Mouse (Mus musculus) regulatory T cell (primary cell): ENCODE measurements around the gene Llcfc1.

ENCODE experiments used
- in situ Hi-C: fragments of 300-600 bp; cut with MboI, MseI; formaldehyde crosslinking; loops from one replicate; pipeline ENCODE4 v1.15.1; 2025; ENCODE audit warnings: high pct_unique_total_duplicates

The Llcfc1 gene

DNA sequence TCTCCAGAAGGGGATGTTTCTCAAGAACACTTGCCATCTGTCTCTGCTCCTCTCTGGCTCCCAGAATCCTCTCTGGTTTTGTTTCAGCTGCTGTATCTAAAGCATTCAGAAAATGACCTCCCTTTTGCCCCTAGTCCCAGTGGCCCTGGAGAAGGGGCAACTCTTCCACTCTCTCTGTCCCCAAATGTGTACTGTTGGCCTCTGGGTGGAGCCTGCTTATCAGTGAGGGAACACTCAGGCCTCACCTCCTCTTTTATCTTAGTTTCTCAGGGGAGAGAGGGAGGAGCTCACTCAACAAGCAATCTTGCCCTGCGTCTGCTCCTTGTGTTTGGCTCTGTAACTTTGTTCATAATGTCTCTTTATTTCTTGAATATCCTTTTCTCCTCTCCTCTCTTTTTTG is 19.9 kb downstream of the Llcfc1 start, which contains the start of gene Kel:
TSS of gene Kel (minus strand) at position 217 of the 400 bp plus-strand sequence.
- in situ Hi-C loops = no loop called here

DNA sequence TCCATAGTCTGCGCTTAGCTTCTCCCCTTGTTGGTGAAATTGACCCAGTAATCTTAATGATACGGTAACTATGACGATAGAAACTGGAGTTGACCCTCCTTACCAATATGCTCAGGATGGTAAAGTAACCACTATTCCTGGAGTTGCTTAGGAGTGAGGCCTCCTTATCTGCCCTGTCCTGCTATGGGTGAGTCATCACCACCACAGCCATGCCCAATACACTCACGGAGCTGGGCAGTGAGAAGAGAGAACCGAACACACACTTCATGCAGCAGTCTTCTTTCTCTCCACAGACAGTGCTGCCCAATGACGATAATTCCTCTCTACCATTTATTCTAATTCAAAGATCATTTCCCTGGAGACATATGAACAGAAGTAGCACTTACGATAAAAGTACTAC is 22.0 kb downstream of the Llcfc1 start:
- in situ Hi-C loops = no loop called here

DNA sequence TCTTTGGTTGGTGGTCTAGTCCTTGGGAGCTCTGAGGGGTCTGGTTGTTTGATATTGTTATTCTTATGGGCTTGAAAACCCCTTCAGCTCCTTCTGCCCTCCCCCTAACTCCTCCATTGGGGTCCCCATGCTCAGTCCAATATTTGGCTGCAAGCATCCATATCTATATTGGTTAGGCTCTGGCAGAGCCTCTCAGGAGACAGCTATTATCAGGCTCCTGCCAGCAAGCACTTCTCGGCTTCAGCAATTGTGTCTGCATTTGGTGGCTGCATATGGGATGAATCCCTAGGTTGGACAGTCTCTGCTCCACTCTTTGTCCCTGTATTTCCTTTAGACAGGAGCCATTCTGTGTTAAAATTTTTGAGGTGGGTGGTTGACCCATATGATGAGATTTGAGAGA is 26.1 kb downstream of the Llcfc1 start:
- in situ Hi-C loops = no loop called here

DNA sequence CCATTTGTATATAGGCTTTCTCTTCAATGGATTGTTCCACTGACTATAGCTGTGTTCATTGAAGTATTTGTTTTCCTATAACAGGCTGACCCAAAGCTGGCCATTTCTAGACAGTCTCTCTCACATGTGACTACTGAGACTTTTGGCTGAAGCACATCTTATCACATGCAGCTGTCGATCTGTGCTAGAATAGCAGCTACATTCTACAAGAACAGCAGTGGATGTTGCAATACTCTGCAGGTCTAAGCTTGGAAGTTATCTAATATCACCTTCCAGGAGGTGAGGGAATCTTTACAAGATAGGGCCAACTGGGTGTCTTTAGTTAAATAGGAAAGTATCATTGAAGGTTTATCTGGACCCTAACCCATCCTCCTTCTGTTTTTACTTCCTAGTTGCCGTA is 37.2 kb downstream of the Llcfc1 start:
- in situ Hi-C loops = loop anchor here (10.0 kb wide), 1 partner anchor 627 kb away; no protein-coding TSS in a partner anchor

DNA sequence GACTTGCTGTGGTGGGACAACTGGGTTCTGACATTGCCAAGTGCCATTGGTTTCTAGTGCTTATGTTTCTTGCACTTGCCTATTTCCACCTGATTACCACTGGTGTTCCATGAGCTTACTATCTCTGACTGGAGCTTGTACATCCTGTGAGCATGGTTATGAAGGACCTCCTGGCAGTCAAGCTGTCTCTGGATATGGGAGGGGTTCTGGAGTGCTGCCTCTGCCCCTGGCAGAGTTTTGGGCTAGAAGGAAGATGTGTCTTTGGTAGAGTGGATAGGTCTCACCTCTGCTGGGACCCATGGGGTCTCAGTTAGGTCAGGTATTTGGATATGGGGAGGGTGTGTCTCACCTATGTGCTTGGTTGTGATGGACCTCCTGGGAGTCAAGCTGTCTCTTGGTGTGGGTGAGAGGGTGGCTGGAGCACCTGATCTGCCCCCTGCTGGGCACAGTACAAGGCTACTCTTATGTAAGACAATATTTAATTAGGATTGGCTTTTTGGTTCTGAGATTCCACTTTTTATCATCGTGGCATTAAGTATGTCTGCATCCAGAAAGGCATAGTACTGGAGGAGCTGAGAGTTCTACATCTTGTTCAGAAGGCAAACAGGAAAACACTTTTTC is 43.9 kb downstream of the Llcfc1 start:
- in situ Hi-C loops = loop anchor here (10.0 kb wide), 1 partner anchor 633 kb away; no protein-coding TSS in a partner anchor

DNA sequence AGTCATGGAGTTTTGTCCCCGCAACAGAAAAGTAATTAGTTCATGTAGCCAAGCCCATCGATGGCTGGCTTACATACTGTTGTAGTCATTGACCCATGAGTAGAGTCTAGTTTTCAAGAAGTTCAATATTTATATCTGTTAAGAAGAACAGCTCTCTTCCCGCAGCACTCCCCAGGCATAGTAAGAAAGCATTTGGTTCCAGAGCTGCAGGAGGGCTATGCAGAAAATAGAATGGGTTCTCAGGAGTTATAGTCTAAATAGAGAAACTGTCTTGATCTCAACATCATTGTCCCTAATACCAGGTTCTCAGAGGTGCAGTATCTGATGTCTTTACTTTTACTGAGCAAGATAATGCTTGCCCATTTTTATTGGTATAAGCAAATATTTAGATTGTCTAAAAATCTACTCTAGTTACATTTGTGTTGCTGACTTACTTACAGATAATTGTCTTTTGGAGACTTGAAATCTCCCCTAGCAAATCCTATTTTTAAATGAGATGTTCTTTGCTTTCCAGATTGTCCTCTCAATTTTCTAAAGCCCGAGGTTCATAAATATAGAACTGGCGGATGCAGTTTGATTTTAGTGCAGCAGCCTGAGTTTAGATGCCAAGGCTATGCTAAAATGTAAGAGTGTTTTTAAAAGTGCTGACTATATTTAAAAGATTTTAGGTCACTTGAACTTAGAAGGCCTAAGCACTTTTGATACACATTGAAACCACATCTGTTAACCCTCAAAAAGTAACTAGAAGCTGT is 50.7 kb downstream of the Llcfc1 start:
- in situ Hi-C loops = loop anchor here (10.0 kb wide), 1 partner anchor 1260 kb away; no protein-coding TSS in a partner anchor
